Mouse (Mus musculus): ENCODE data around the gene Pphln1.

GRCm38 (mm10) chr15:93499866-93500265, 101.7 kb downstream of the Pphln1 start:
- TF ChIP-seq CTCF (IDR thresholded peaks at IDR 0.05): no peak
- TF ChIP-seq POLR2A (IDR thresholded peaks at IDR 0.05; ENCODE audit: insufficient read depth, low read depth, low read length): no peak

All from heart, adult 2 months (tissue).